Mouse (Mus musculus) left cerebral cortex, adult 2 months (tissue): ENCODE data around the gene Lfng. TPM values are rescaled to one million over a fixed set of nuclear protein-coding genes. Genes with fewer than 3 reads are reported as not detected.
A peak's percentile ranks its signal among the peaks of the same experiment; 100 is the strongest.

Experiments
- DNase-seq, 2 experiments: peaks; one replicate each; pipeline ENCODE4 v3.0.0; 2021 to 2022; ENCODE audit warnings: low spot score in 2 of 2, mixed read lengths in 1 of 2; ENCODE audit errors: extremely low spot score in 1 of 2
- H3K27ac ChIP-seq: fragments of 200-600 bp; 2 replicates; pipeline ENCODE4 v1.8.1; 2022
- H3K4me3 ChIP-seq: fragments of 200-600 bp; 2 replicates; pipeline ENCODE4 v1.8.1; 2022
- CTCF ChIP-seq: fragments of 200-600 bp; IDR thresholded peaks from 2 replicates; pipeline ENCODE4 v1.8.1; 2022; ENCODE audit warnings: antibody characterized with exemption, mild to moderate bottlenecking, moderate library complexity
- intact Hi-C: fragments of 180-260 bp; cut with DNase I; formaldehyde crosslinking; loops from one replicate; pipeline ENCODE4 v1.15.1; 2025
- total RNA-seq, 2 experiments: library from RNA; stranded (reverse); gene quantifications; 2 replicates each; pipeline ENCODE4 v1.2.3; 2021

Lfng gene
- total RNA-seq, 2 experiments from 2014 or later = 25.9 to 26.2 TPM

- H3K27ac ChIP-seq = no peak overlapping the region
- no peak overlapping the region for H3K4me3 ChIP-seq
- intact Hi-C loops = no loop called here
- DNase-seq = no peak
- no peak for TF ChIP-seq CTCF
Measured at GRCm38 (mm10) chr5:140596927-140597588, 10.1 kb upstream of the Lfng start.

- no peak for TF ChIP-seq CTCF
- no peak for DNase-seq
- H3K27ac ChIP-seq = no peak overlapping the region
- intact Hi-C loops = no loop called here
- no peak overlapping the region for H3K4me3 ChIP-seq
Measured at GRCm38 (mm10) chr5:140597787-140598186, 9.3 kb upstream of the Lfng start.

GRCm38 (mm10) chr5:140599939-140600338 is 7.2 kb upstream of the Lfng start:
- intact Hi-C loops = no loop called here
- Histone ChIP-seq H3K4me3 (no peak overlapping the region), H3K27ac (no peak overlapping the region)
- TF ChIP-seq CTCF = no peak
- no peak for DNase-seq

- Histone ChIP-seq H3K27ac (no peak overlapping the region), H3K4me3 (no peak overlapping the region)
- DNase-seq = no peak
- intact Hi-C loops = no loop called here
- no peak for TF ChIP-seq CTCF
Measured at GRCm38 (mm10) chr5:140601712-140602111, 5.4 kb upstream of the Lfng start.

GRCm38 (mm10) chr5:140602540-140602939 is 4.6 kb upstream of the Lfng start:
- TF ChIP-seq CTCF = no peak
- DNase-seq = no peak
- Histone ChIP-seq H3K4me3 (no peak overlapping the region), H3K27ac (no peak overlapping the region)
- intact Hi-C loops = no loop called here

GRCm38 (mm10) chr5:140604386-140604785 is 2.7 kb upstream of the Lfng start:
- DNase-seq = no peak
- Histone ChIP-seq H3K4me3 (no peak overlapping the region), H3K27ac (no peak overlapping the region)
- no peak for TF ChIP-seq CTCF
- intact Hi-C loops = no loop called here

- intact Hi-C loops = no loop called here
- DNase-seq = no peak
- H3K4me3 ChIP-seq = no peak overlapping the region
- no peak for TF ChIP-seq CTCF
- no peak overlapping the region for H3K27ac ChIP-seq
Measured at GRCm38 (mm10) chr5:140605228-140605627, 1.9 kb upstream of the Lfng start.

GRCm38 (mm10) chr5:140606386-140606785 is 734 bp upstream of the Lfng start:
- no peak for DNase-seq
- no peak for TF ChIP-seq CTCF
- H3K27ac ChIP-seq = no peak overlapping the region
- no peak overlapping the region for H3K4me3 ChIP-seq
- intact Hi-C loops = no loop called here

- no peak for DNase-seq
- intact Hi-C loops = loop anchor here (2.0 kb wide), 1 partner anchor 39 kb away; no protein-coding TSS in a partner anchor
- Histone ChIP-seq H3K27ac (peak overlapping the region; percentile 80), H3K4me3 (peak overlapping the region; percentile 45)
- no peak for TF ChIP-seq CTCF
Measured at GRCm38 (mm10) chr5:140607836-140608633, 915 bp downstream of the Lfng start.

- intact Hi-C loops = loop anchor here (2.0 kb wide), 1 partner anchor 40 kb away; no protein-coding TSS in a partner anchor
- TF ChIP-seq CTCF = no peak
- Histone ChIP-seq H3K27ac (peak overlapping the region; percentile 80), H3K4me3 (peak overlapping the region; percentile 45)
- no peak for DNase-seq
Measured at GRCm38 (mm10) chr5:140608634-140609015, 1.5 kb downstream of the Lfng start.

- DNase-seq = peak in 1 of 2 experiments; percentile 62
- TF ChIP-seq CTCF = no peak
- peak overlapping the region; percentile 45 for H3K4me3 ChIP-seq
- peak overlapping the region; percentile 80 for H3K27ac ChIP-seq
- intact Hi-C loops = loop anchor here (2.0 kb wide), 1 partner anchor 41 kb away; no protein-coding TSS in a partner anchor
Measured at GRCm38 (mm10) chr5:140609511-140610272, 2.6 kb downstream of the Lfng start.
